Mouse (Mus musculus): Measurements from ENCODE around the gene Fkbp4. TPM values are rescaled to one million over a fixed set of nuclear protein-coding genes. Genes with fewer than 3 reads are reported as not detected.

The Fkbp4 gene
- total RNA-seq, 2 experiments from 2014 or later: 297 to 351 TPM

- peak; percentile 61 to 68 for DNase-seq (ENCODE audit: low spot score in 2 of 2)
Observed at GRCm38 (mm10) chr6:128437731-128438316, 653 bp downstream of the Fkbp4 start.

DNA sequence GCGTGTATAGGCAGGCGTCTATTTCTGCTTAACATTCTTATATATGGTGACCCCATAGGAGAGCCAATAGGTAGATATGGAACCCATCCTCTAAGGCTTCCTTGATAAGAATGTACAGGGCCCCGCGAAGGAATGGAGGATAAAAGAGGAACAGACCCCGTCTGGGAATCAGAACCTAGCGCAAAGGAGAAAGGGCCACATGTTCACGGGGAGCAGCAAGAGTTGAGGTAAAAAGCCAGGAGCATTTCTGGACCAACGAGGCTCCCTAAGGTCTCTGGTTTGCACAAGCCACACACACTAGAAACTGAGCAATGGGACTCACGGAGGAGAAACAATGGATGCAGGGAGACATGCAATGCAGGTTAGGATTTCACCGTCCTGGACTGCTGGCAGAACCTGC, 1.2 kb downstream of the Fkbp4 start:
- no peak for DNase-seq (ENCODE audit: low spot score in 2 of 2)

GRCm38 (mm10) chr6:128436356-128437005, 2.0 kb downstream of the Fkbp4 start:
- DNase-seq (ENCODE audit: low spot score in 2 of 2): no peak

DNA sequence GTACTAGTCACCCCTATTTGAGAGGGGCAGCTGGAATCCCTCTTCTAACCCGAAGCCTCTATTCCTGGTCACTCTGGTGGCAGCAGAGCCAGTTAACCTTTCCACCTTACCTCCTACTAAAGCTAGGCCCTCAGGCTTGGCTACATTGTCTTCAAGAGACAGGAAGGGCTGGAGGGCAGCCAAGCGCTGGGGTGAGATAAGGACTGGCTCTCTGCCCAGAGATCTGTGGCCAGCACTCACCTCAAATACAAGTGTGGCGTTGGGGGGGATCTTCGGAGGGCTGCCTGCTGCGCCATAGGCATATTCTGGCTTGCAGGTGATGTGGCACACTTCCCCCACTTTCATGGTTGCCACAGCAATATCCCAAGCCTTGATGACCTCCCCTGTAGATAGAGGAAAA, 3.0 kb downstream of the Fkbp4 start:
- peak; percentile 76 to 84 for DNase-seq (ENCODE audit: low spot score in 2 of 2)

DNA sequence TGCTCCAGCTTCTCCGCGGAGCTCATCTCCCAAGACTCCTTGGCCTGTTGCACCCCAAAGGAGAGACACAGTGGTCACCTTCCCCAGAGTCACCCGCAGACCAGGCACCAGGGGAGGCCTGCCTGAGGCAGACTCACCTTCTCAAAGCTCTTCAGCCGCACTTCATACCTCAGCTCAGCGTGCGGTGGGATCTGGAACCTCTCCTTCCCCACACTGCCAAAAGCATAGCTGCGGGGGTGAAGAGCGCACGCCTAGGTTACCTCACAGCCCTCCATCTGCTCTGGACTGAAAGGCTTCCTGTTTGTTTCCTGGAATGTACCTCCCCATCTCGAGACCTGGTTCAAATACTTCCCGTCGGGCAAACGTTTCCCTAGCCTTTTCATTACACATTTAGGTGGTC, 4.9 kb downstream of the Fkbp4 start:
- DNase-seq (ENCODE audit: low spot score in 2 of 2): no peak

DNA sequence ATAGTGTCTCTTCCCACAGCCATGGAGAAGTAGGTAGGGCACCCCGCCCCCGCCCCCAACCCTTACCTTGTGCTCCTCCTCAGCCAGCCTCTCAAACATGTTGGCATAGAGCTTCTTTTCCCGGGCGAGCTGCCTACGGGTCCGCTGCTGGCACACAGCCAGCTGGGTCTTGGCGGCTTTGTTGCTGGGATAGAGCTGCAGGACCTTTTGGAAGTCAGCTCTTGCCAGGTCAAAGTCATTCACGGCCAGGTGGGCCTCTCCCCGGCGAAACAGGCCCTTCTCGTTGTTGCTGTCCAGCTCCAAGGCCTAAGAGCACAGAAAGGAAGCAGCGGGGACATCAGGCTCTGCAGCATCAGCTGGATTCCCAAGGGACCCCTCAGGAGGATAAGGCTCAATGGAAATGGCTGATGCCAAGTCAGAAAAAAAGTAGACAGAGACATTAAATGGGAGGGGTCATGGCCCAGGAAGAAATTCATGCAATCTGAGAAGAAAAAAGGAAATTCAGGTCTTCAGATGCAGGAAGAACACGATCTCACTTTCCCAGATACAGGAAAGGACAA, 6.0 kb downstream of the Fkbp4 start:
- no peak for DNase-seq (ENCODE audit: low spot score in 2 of 2)

DNA sequence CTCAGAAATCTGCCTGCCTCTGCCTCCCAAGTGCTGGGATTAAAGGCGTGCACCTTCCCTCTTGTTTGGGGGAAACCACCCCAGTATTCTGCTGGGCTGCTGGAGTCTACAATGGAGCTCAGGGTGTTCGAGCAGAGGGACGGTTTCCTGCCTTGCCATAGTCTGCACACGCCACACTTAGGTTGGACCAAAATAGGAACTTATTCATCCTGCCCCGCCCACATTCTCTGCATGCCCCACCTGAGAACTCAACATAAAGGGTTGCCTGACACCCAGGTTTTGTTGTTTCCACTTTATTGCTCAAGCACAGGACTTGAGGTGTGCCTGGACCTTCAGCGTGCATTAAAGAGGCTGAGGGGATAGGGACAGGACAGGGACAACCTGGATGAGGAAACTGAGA, 8.7 kb downstream of the Fkbp4 start:
- no peak for DNase-seq (ENCODE audit: low spot score in 2 of 2)

DNA sequence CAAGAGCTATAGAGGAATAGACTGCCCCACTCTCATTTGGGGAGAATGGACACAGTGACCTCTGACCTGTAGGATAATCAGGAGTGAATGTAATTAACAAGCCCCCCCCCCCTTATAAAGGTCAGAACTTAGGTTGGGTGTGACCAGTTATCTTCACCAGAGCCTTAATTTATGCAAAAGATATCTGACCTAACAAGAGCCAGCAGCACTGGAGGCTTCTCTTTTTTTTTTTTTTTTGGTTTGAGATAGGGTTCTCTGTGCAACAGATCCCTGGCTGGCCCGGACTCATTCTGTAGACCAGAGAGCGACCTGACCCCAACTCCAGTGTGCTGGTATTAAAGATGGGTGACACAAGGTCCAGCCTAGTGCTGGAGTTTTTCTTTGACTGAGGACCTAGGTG, 9.2 kb downstream of the Fkbp4 start:
- no peak for DNase-seq (ENCODE audit: low spot score in 2 of 2)

GRCm38 (mm10) chr6:128427571-128427970, 10.9 kb downstream of the Fkbp4 start:
- no peak for DNase-seq (ENCODE audit: low spot score in 2 of 2)

GRCm38 (mm10) chr6:128425046-128425445, 13.4 kb downstream of the Fkbp4 start:
- DNase-seq (ENCODE audit: low spot score in 2 of 2): no peak

DNA sequence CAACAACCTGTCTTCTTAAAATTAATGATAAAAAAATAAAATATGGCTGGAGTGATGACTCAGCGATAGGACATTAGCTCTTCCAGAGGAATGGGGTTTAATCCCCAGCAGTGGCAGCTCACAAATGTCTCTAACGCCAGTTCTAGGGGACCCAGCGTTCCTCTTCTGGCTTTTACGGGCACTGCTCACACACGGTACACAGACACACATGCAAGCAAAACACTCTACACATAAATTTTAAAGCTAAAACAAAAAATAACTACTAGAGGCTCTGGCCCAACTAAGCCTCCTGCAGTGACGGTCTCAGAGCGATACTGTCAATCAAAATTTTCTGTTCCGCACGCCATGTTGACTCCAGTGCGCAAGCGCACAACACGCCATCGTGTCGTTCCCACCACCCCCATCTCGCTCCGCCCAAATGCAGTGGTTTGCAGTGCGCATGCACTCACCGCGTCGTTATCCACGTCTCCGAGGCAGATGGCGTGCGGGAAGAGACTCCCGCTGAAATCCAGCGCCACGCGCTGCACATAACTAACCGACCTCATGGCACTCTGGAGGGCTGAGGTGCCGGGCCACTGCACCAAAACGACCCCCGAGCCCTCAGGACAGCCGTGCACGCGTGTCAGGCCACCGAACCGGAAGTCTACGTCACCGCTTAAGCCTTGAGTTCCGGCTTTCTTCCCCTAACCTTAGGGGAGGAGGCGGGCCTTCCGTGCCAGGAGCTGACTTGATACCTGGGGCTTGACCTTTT, 14.0 kb downstream of the Fkbp4 start, which contains the start of gene Itfg2:
Gene Itfg2, minus strand, starts transcription at position 663 of the 751 bp plus-strand sequence.
- peak; percentile 91 to 93 for DNase-seq (ENCODE audit: low spot score in 2 of 2)

DNA sequence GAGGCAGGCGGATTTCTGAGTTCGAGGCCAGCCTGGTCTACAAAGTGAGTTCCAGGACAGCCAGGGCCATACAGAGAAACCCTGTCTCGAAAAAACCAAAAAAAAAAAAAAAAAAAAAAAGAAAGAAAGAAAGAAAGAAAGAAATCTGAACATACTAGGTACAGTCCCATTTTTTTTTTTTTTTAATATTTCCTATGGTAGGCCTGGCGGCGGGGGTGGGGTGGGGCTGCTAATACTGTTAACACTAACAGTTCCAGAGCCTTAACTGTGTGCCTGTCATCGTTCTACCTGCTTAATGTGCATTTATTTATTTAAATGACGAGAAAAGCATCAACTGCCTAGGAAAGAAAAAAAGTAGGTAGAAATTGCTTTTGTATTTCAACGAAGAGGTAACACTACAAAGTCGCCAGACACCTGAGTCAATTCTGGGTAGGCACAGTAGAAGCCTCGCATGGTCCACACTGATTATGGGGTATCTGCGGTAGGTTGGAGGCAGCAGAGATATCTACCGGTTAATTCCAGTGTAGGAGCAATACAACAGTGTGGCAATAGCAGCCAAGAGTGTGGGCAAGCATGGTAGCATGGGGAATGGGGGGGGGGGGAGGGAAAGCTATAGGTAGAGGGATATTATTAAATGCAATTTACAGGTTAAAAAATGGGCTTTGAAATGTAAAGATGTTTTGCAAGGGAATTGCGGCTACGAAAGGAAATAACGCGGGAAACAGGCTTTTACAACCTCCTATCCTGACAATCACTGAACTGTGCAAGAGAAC, 14.8 kb downstream of the Fkbp4 start:
- DNase-seq (ENCODE audit: low spot score in 2 of 2): no peak

- DNase-seq (ENCODE audit: low spot score in 2 of 2): no peak
Observed at GRCm38 (mm10) chr6:128421480-128421879, 17.0 kb downstream of the Fkbp4 start.

DNA sequence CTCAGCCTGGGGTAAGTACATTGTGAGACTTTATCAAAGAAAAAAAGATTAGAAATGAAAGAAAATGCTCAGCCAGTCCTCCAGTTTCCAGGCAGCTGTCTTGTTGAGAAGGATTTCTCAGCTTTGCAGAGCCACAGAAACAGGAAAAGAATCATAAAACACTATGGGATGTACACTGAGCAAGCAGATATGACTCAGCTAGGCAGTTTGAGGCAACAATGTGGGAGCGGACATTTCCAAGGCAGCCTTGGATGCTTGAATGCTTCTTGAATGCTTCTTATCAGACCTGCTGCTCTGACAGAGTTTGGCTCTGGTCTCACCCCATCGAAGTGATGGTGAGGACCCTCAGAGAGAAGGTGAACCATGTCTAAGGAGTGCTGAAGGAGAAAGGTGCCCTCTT, 17.4 kb downstream of the Fkbp4 start:
- DNase-seq (ENCODE audit: low spot score in 2 of 2): no peak

GRCm38 (mm10) chr6:128418076-128418475, 20.4 kb downstream of the Fkbp4 start:
- DNase-seq (ENCODE audit: low spot score in 2 of 2): no peak

- no peak for DNase-seq (ENCODE audit: low spot score in 2 of 2)
Observed at GRCm38 (mm10) chr6:128416169-128416568, 22.3 kb downstream of the Fkbp4 start.

DNA sequence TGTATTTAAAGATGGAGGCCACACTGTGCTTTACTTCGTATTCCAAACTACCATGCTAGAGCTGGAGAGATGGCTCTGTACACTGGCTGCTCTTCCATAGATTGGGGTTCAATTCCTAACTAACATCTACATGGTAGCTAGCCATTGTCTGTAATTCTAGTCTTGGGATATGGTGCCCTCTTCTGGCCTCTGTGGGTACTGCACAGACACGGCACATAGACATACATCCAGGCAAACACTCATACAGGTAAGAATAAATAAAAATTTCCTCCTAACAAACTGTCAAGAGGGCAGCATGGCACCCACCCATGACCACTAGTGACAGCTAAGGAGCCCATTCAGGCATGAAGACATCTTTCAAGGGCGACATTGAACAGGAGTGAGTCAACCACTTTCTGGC, 27.4 kb downstream of the Fkbp4 start:
- peak; percentile 73 to 87 for DNase-seq (ENCODE audit: low spot score in 2 of 2)

DNA sequence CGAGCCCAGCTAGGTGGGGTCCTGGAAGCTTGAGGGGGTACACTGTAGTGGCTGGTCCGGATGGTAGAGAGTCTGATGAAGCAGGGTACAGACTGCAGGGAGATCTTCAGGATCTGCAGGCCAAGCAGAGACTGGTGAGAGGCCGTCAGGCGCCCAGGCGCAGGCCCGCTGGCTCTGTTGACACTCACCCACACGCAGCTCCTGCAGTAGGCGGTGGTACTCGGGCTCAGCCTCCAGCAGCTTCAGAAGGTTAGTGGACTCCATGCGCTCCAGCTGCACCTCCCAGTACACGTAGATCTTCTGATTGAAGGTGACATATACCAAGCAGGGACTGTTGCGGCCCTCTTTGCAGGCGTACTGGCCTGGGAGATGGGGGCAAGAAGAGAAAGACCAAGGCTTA, 28.2 kb downstream of the Fkbp4 start:
- DNase-seq (ENCODE audit: low spot score in 2 of 2): no peak

- DNase-seq (ENCODE audit: low spot score in 2 of 2): no peak
Observed at GRCm38 (mm10) chr6:128408544-128409125, 29.8 kb downstream of the Fkbp4 start.

DNA sequence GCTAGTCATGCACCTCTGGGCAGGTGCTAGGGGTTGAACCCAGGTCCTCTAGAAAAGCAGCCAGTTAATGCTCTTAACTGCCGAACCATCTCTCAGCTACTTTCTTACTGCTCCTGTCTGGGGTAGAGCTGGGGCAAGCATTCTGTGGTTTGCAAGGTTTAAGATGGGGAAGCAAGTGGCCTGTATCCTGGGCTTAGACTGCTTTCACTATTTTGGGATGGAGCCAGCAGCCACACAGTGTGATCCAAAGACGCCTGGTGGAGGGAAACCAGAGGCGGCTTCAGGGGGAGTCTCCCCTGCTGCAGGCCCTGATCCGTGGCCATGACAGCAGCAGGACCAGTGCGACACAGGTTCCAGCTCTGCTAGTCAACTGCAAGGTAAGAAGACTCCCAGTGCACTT, 33.8 kb downstream of the Fkbp4 start:
- no peak for DNase-seq (ENCODE audit: low spot score in 2 of 2)
